19 mouse cellular contexts compared by ENCODE assay signal in genomic region chr15:50260057-50260456, GRCm38 (mm10).
DNase-seq lines count a peak whose midpoint lies in the region; ATAC-seq and TF ChIP-seq lines count a peak whose summit lies in the region.
"Had no signal": no experiment of that assay in that cellular context is flagged by ENCODE, and none has a peak within 500 bp of the region (broad histone marks: within the 10 kb centered on the region; RNA-seq: fewer than 3 reads in every experiment).

No protein-coding gene starts in this region.

- intact Hi-C loops in left cerebral cortex, postnatal 4 days (cut with DNase I): no loop called here

- peak; percentile 96 for ATAC-seq in common myeloid progenitor, adult 5-6 weeks (replicated peaks; ENCODE audit: low read depth, poor library complexity, severe bottlenecking)
- ATAC-seq in megakaryocyte-erythroid progenitor cell, adult 5-6 weeks (replicated peaks; ENCODE audit: low FRiP score, low TSS enrichment, poor library complexity, severe bottlenecking): peak; percentile 99
- ATAC-seq in hindbrain, postnatal 0 days: no peak
- ATAC-seq: intestine, embryonic 15.5 days had no signal

- 80% methylated on average over 2 of the region's 2 CpGs for WGBS in hindbrain, postnatal 0 days

- H3K27me3 ChIP-seq in hindbrain, postnatal 0 days (ENCODE audit: insufficient read depth, low read length): no peaks in the 10 kb centered on the region
- H3K27me3 ChIP-seq: forebrain, embryonic 12.5 days; hindbrain, embryonic 12.5 days; intestine, embryonic 15.5 days; limb, embryonic 12.5 days had no signal

- H3K4me1 ChIP-seq in ES-E14 (ENCODE audit: control insufficient read depth in 2 of 2, insufficient read depth in 2 of 2, low read length in 2 of 2, poor library complexity in 1 of 2): no peaks in the 10 kb centered on the region
- H3K4me1 ChIP-seq in hindbrain, postnatal 0 days (ENCODE audit: insufficient read depth, low read length): no peaks in the 10 kb centered on the region
- H3K4me1 ChIP-seq: forebrain, embryonic 12.5 days; hindbrain, embryonic 12.5 days; intestine, embryonic 15.5 days; limb, embryonic 12.5 days; midbrain, embryonic 10.5 days had no signal

- no peak overlapping the region for H3K27ac ChIP-seq in ES-E14 (ENCODE audit: insufficient read depth, low read depth, low read length, poor library complexity, severe bottlenecking)
- H3K27ac ChIP-seq in hindbrain, postnatal 0 days: no peak overlapping the region
- H3K27ac ChIP-seq: forebrain, embryonic 12.5 days; hindbrain, embryonic 12.5 days; intestine, embryonic 15.5 days; limb, embryonic 12.5 days; midbrain, embryonic 10.5 days had no signal

- no peak overlapping the region for H3K4me3 ChIP-seq in ES-E14 (ENCODE audit: insufficient read depth in 1 of 2, low read depth in 1 of 2, low read length in 2 of 2, poor library complexity in 1 of 2, severe bottlenecking in 1 of 2)
- no peak overlapping the region for H3K4me3 ChIP-seq in hindbrain, postnatal 0 days (ENCODE audit: low read length)
- H3K4me3 ChIP-seq: forebrain, embryonic 12.5 days; hindbrain, embryonic 12.5 days; intestine, embryonic 15.5 days; limb, embryonic 12.5 days; midbrain, embryonic 10.5 days had no signal

- no peaks in the 10 kb centered on the region for H3K9me3 ChIP-seq in ES-E14 (ENCODE audit: control insufficient read depth, insufficient read depth, low read depth, low read length)
- H3K9me3 ChIP-seq in hindbrain, postnatal 0 days (ENCODE audit: low read length): no peaks in the 10 kb centered on the region
- H3K9me3 ChIP-seq: forebrain, embryonic 12.5 days; hindbrain, embryonic 12.5 days; intestine, embryonic 15.5 days; limb, embryonic 12.5 days; midbrain, embryonic 10.5 days had no signal

- in situ Hi-C loops in ES-E14 (cut with MboI; ENCODE audit: low sequenced_read_pairs in 2 of 2, unreplicated experiment in 2 of 2): no loop called here

- H3K36me3 ChIP-seq in ES-E14 (ENCODE audit: control insufficient read depth, insufficient read depth, low read length, poor library complexity, severe bottlenecking): no peaks in the 10 kb centered on the region
- no peaks in the 10 kb centered on the region for H3K36me3 ChIP-seq in hindbrain, postnatal 0 days (ENCODE audit: insufficient read depth, low read length)
- H3K36me3 ChIP-seq: forebrain, embryonic 12.5 days; hindbrain, embryonic 12.5 days; intestine, embryonic 15.5 days; limb, embryonic 12.5 days; midbrain, embryonic 10.5 days had no signal

- H3K9ac ChIP-seq in ES-E14 (ENCODE audit: insufficient read depth, low read depth, low read length, poor library complexity, severe bottlenecking): no peak overlapping the region
- no peak overlapping the region for H3K9ac ChIP-seq in hindbrain, postnatal 0 days (replicated peaks; ENCODE audit: low read length)
- H3K9ac ChIP-seq: forebrain, embryonic 12.5 days; hindbrain, embryonic 12.5 days; intestine, embryonic 15.5 days; limb, embryonic 12.5 days had no signal

- no peak for TF ChIP-seq CTCF in hindbrain, postnatal 0 days (IDR thresholded peaks at IDR 0.05; ENCODE audit: low read depth)

- DNase-seq in adrenal gland, adult 2 months: peak; percentile 18
- DNase-seq in adrenal gland, postnatal 4 days (ENCODE audit: low spot score in 2 of 2): no peak
- DNase-seq in ES-E14 (ENCODE audit: low read depth, low spot score): no peak
- DNase-seq in hindbrain, postnatal 0 days (ENCODE audit: low spot score): no peak
- DNase-seq in left cerebral cortex, postnatal 4 days: no peak
- DNase-seq in urinary bladder, postnatal 36 days (ENCODE audit: low spot score in 2 of 2): no peak
- DNase-seq: cerebellum, adult 18-20 months; cerebellum, postnatal 25 days; gastrocnemius, postnatal 14 days; lung, adult 18-20 months; lung, postnatal 14 days; retina, postnatal 1 day had no signal

- H3K4me2 ChIP-seq in hindbrain, postnatal 0 days (ENCODE audit: low read depth, low read length): no peak overlapping the region
- H3K4me2 ChIP-seq: forebrain, embryonic 12.5 days; hindbrain, embryonic 12.5 days; intestine, embryonic 15.5 days; limb, embryonic 12.5 days had no signal

TF ChIP-seq in ES-E14, 5 proteins besides CTCF, POLR2A, EP300 and RAD21:
- TF ChIP-seq CHD2 (IDR thresholded peaks at IDR 0.05; ENCODE audit: low read depth, low read length) (no peak), MAFK (IDR thresholded peaks at IDR 0.05; ENCODE audit: insufficient read depth, low read depth, low read length) (0 out of 2 replicates have a peak, but pooled peaks have one; percentile 15)
